Mouse (Mus musculus) intestine, embryonic 15.5 days (tissue): ENCODE measurements around the gene Ttc39a. TPM values are rescaled to one million over a fixed set of nuclear protein-coding genes. Genes with fewer than 3 reads are reported as not detected.

Experiments used
- ATAC-seq: fragments of 200-750 bp; cut with Nextera tagmentation; 2 replicates; pipeline ENCODE4 v1.8.0; 2017; ENCODE audit warnings: moderate TSS enrichment, moderate library complexity
- H3K27ac ChIP-seq: fragments of 300-500 bp; sonication (generic); 2 replicates; pipeline ENCODE4 v1.5.1; 2015; ENCODE audit warnings: mild to moderate bottlenecking, inconsistent platforms
- H3K27me3 ChIP-seq: fragments of 300-500 bp; sonication (generic); replicated peaks from 2 replicates; pipeline ENCODE4 v1.6.1; 2015; ENCODE audit warnings: inconsistent platforms
- H3K36me3 ChIP-seq: fragments of 300-500 bp; sonication (generic); 2 replicates; pipeline ENCODE4 v1.6.1; 2015; ENCODE audit warnings: inconsistent platforms
- H3K4me1 ChIP-seq: fragments of 300-500 bp; sonication (generic); replicated peaks from 2 replicates; pipeline ENCODE4 v1.6.1; 2015; ENCODE audit warnings: inconsistent platforms
- H3K4me2 ChIP-seq: fragments of 300-500 bp; sonication (generic); replicated peaks from 2 replicates; pipeline ENCODE4 v1.6.1; 2015; ENCODE audit warnings: mild to moderate bottlenecking, inconsistent platforms
- H3K4me3 ChIP-seq: fragments of 300-500 bp; sonication (generic); replicated peaks from 2 replicates; pipeline ENCODE4 v1.5.1; 2015; ENCODE audit warnings: inconsistent platforms
- H3K9ac ChIP-seq: fragments of 300-500 bp; sonication (generic); 2 replicates; pipeline ENCODE4 v1.6.1; 2015; ENCODE audit warnings: inconsistent platforms
- H3K9me3 ChIP-seq: fragments of 300-500 bp; sonication (generic); 2 replicates; pipeline ENCODE4 v1.6.1; 2016; ENCODE audit warnings: inconsistent platforms
- WGBS: fragments of 180-500 bp; shearing (Covaris S2); methylation state at CpG from one replicate; pipeline ENCODE4 v1.1.7; 2015; 5-methylcytosine and 5-hydroxymethylcytosine counted together
- polyA plus RNA-seq: library from polyadenylated mRNA; unstranded; fragments of >200 nt; fragmentation: Nextera tagmentation; extraction: Ambion mirVana; gene quantifications from 2 replicates; pipeline ENCODE4 v1.2.1, GENCODE M21; 2015

The Ttc39a gene
- polyA plus RNA-seq, 1 experiment from 2014 or later, result 17.0 TPM

- no peak overlapping the region for H3K4me2 ChIP-seq
- H3K4me1 ChIP-seq, result 0 out of 2 replicates have a peak, but pooled peaks cover 5% of the 10 kb centered on the region
- H3K27me3 ChIP-seq, result no peaks in the 10 kb centered on the region
- H3K9me3 ChIP-seq, result no peaks in the 10 kb centered on the region
- 64% methylated on average over 2 of the region's 2 CpGs for WGBS
- H3K4me3 ChIP-seq, result no peak overlapping the region
- H3K36me3 ChIP-seq, result no peaks in the 10 kb centered on the region
- H3K27ac ChIP-seq, result no peak overlapping the region
- ATAC-seq, result no peak
- H3K9ac ChIP-seq, result no peak overlapping the region
Measured at GRCm38 (mm10) chr4:109423438-109423837, 17.0 kb downstream of the Ttc39a start.

- 54% methylated on average over 1 of the region's 1 CpGs for WGBS
- Histone ChIP-seq H3K27me3 (no peaks in the 10 kb centered on the region), H3K4me2 (no peak overlapping the region), H3K9me3 (no peaks in the 10 kb centered on the region), H3K4me3 (no peak overlapping the region), H3K9ac (no peak overlapping the region), H3K36me3 (no peaks in the 10 kb centered on the region), H3K4me1 (no peaks in the 10 kb centered on the region; the same call in 1 of the 2 replicates), H3K27ac (no peak overlapping the region)
- ATAC-seq, result no peak
Measured at GRCm38 (mm10) chr4:109427058-109427457, 20.6 kb downstream of the Ttc39a start.

- Histone ChIP-seq H3K27me3 (no peaks in the 10 kb centered on the region), H3K36me3 (no peaks in the 10 kb centered on the region), H3K4me1 (peaks cover 3% of the 10 kb centered on the region; the same call in 1 of the 2 replicates), H3K9ac (no peak overlapping the region), H3K27ac (no peak overlapping the region), H3K9me3 (no peaks in the 10 kb centered on the region), H3K4me3 (no peak overlapping the region), H3K4me2 (no peak overlapping the region)
- WGBS, result 88% methylated on average over 7 of the region's 7 CpGs
- ATAC-seq, result peak; percentile 24; the same call in 1 of the 2 replicates
Measured at GRCm38 (mm10) chr4:109430250-109430649, 23.8 kb downstream of the Ttc39a start.

DNA sequence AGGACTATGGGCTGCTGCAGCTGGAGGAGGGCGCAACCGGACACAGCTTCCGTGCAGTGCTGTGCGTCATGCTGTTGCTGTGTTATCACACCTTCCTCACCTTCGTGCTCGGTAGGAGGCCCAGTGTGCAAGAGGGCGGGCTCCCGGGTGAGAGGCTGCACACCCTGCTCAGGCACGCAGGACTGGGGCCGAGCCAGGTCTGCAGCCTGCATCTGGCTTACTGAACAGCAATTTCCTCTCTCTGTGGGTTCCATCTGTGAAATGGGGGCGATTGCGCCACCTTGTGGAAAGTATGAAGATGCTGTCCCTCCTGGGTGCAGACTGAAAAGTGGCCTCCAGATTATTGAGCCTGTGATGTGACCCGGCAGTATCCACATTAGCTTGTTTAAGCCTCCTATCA lies 24.4 kb downstream of the Ttc39a start:
- no peak overlapping the region for H3K4me3 ChIP-seq
- no peak overlapping the region for H3K27ac ChIP-seq
- H3K4me1 ChIP-seq, result peaks cover 3% of the 10 kb centered on the region; the same call in 1 of the 2 replicates
- no peaks in the 10 kb centered on the region for H3K9me3 ChIP-seq
- 35% methylated on average over 13 of the region's 13 CpGs for WGBS
- no peak overlapping the region for H3K9ac ChIP-seq
- ATAC-seq, result peak; percentile 92
- no peaks in the 10 kb centered on the region for H3K36me3 ChIP-seq
- no peak overlapping the region for H3K4me2 ChIP-seq
- H3K27me3 ChIP-seq, result no peaks in the 10 kb centered on the region

DNA sequence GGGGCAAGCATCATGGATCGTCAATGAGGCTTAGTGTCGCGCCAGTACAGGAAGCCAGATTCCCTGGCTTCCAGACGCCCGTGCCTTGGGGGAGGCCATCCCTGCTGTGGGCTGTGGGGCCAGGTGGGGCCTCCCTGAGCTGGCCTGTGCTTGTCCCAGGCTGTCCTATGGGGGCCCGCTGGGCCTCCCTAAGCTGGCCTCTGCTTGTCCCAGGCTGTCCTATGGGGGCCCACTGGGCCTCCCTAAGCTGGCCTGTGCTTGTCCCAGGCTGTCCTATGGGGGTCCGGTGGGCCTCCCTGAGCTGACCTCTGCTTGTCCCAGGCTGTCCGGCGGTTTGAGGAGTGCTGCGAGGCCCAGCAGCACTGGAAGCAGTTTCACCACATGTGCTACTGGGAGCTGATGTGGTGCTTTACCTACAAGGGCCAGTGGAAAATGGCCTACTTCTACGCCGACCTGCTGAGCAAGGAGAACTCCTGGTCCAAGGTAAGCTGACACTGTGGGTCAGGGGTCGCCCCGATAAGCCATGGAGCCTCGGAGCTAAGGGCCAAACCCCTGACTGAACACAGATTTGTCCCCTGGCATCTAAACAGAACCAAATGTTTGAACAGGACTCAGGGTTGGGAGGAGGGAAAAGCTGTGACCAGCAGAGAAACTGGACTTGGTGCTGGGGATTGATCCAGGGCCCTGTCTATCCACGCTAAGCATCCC lies 26.4 kb downstream of the Ttc39a start:
- no peak for ATAC-seq
- H3K27me3 ChIP-seq, result no peaks in the 10 kb centered on the region
- 68% methylated on average over 16 of the region's 16 CpGs for WGBS
- no peak overlapping the region for H3K27ac ChIP-seq
- no peak overlapping the region for H3K4me3 ChIP-seq
- H3K4me1 ChIP-seq, result peaks cover 3% of the 10 kb centered on the region; the same call in 1 of the 2 replicates
- H3K4me2 ChIP-seq, result no peak overlapping the region
- H3K9ac ChIP-seq, result no peak overlapping the region; the same call in 1 of the 2 replicates
- no peaks in the 10 kb centered on the region for H3K9me3 ChIP-seq
- no peaks in the 10 kb centered on the region for H3K36me3 ChIP-seq

- Histone ChIP-seq H3K9ac (no peak overlapping the region), H3K4me3 (no peak overlapping the region), H3K4me2 (no peak overlapping the region), H3K9me3 (no peaks in the 10 kb centered on the region), H3K27me3 (no peaks in the 10 kb centered on the region), H3K36me3 (no peaks in the 10 kb centered on the region), H3K4me1 (peaks cover 3% of the 10 kb centered on the region; the same call in 1 of the 2 replicates), H3K27ac (no peak overlapping the region)
- no peak for ATAC-seq
- WGBS, result 65% methylated on average over 6 of the region's 6 CpGs
Measured at GRCm38 (mm10) chr4:109433641-109434040, 27.2 kb downstream of the Ttc39a start.

- Histone ChIP-seq H3K27ac (no peak overlapping the region), H3K4me2 (no peak overlapping the region), H3K4me1 (peaks cover 3% of the 10 kb centered on the region; the same call in 1 of the 2 replicates), H3K4me3 (no peak overlapping the region), H3K36me3 (no peaks in the 10 kb centered on the region), H3K9me3 (no peaks in the 10 kb centered on the region), H3K9ac (no peak overlapping the region), H3K27me3 (no peaks in the 10 kb centered on the region)
- no peak for ATAC-seq
- WGBS, result 94% methylated on average over 1 of the region's 1 CpGs
Measured at GRCm38 (mm10) chr4:109434256-109434655, 27.8 kb downstream of the Ttc39a start.

DNA sequence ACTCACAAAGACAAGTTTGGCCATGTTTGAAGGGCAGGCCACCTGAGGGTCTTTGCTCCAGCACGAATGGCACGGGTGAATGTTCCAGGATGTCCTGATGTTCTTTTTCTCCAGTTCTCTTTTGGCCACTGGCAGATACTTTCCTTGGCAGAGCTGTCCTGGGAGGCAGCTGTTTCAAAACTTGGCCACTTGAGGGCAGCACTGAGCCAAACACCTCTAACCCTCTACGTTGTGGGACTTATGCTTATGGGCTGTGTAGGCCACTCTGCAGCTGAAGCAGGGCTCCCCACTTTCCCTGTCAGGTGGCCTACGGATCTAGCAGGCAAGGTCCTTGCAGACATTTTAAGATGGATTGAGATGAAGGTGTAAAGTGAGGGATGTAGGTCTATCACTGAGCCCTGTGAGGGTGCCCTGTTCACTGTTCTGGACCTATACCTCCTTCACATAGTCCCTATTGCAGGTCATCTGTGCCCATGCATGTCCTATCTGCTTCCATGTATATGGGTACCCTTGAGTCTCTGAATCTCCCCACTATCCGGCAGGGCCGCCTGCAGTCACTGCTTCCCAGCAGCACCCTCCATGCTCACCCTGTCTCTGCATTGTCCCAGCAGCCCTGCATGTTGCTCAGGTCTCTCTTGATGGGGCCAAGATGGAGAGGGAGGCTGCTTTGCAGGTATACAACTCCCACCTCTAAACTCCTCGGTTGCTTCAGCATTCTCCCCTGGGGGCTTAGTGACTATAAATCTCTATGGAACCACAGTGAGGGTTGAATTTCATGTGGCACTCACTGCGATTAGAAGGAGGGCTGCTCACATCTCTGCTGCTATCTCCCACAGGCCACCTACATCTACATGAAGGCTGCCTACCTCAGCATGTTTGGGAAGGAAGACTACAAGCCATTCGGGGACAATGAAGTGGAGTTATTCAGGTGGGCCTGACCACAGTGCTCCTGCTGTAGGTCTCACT lies 31.8 kb downstream of the Ttc39a start:
- Histone ChIP-seq H3K27ac (no peak overlapping the region), H3K9me3 (no peaks in the 10 kb centered on the region), H3K4me1 (no peaks in the 10 kb centered on the region), H3K4me3 (no peak overlapping the region), H3K36me3 (no peaks in the 10 kb centered on the region), H3K4me2 (no peak overlapping the region), H3K9ac (no peak overlapping the region), H3K27me3 (no peaks in the 10 kb centered on the region)
- peak; percentile 81 for ATAC-seq
- 56% methylated on average over 9 of the region's 9 CpGs for WGBS

DNA sequence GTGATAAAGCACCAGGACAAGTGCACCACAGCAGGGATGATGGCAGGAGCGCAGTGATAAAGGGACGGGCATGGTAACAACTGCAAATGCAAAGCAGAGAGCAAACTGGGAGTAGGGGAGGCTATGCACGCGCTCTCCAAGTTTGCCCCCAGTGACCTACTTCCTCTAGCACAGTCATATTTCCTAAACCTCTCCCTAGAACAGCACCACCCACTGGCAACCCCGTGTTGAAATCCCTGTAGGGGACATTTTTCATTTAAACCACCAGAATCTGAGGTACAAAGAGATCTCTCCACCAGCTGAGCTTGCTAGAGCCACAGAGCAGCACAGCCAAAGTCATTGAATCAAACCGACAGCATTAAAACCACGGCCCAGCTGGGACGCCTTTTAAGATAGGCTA lies 32.7 kb downstream of the Ttc39a start:
- WGBS, result 79% methylated on average over 8 of the region's 8 CpGs
- no peak overlapping the region for H3K9ac ChIP-seq
- no peaks in the 10 kb centered on the region for H3K9me3 ChIP-seq
- H3K27me3 ChIP-seq, result no peaks in the 10 kb centered on the region
- H3K4me3 ChIP-seq, result no peak overlapping the region
- H3K36me3 ChIP-seq, result no peaks in the 10 kb centered on the region
- H3K4me1 ChIP-seq, result no peaks in the 10 kb centered on the region
- no peak overlapping the region for H3K27ac ChIP-seq
- H3K4me2 ChIP-seq, result no peak overlapping the region
- ATAC-seq, result no peak

DNA sequence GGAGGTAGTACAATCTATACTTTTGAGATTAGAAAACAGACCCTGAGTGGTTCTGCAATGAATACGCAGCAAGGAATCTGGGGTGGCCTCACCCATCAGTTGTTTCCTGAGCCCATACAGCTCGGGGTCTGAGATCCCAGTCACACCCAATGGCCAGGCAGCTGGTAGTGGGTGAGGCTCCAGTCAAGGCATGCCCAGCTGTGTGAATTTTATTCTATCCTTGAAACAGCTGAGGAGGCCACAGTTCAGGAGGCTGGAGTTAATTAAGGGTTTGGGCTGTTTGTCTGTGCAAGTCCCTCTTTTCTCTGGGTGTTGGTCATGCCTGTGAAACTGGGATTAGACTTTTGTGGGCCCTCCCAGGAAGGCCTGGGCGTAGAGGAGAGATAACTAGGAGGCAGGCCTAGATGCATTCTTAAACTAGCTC lies 33.4 kb downstream of the Ttc39a start:
- peak; percentile 35; the same call in 1 of the 2 replicates for ATAC-seq
- 79% methylated on average over 3 of the region's 3 CpGs for WGBS
- no peak overlapping the region for H3K9ac ChIP-seq
- no peaks in the 10 kb centered on the region for H3K27me3 ChIP-seq
- no peaks in the 10 kb centered on the region for H3K4me1 ChIP-seq
- no peaks in the 10 kb centered on the region for H3K9me3 ChIP-seq
- no peaks in the 10 kb centered on the region for H3K36me3 ChIP-seq
- H3K4me3 ChIP-seq, result no peak overlapping the region
- no peak overlapping the region for H3K27ac ChIP-seq
- H3K4me2 ChIP-seq, result no peak overlapping the region

DNA sequence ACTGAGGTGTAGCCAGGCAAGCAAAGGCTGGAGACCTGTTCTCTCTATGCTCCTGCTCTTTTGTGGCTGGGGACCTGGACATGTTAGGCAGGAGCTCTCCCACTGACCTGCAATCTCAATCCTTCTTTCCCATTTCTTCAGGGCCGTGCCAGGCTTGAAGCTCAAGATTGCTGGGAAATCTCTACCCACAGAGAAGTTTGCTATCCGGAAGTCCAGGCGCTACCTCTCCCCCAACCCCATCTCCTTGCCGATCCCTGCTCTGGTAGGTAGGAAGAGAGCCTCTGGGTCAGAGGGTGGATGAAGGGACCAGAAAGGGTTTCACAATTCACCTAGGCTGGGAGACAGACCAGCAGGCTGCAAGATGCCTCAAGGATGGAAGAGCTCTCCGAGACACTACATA lies 34.0 kb downstream of the Ttc39a start:
- H3K9me3 ChIP-seq, result no peaks in the 10 kb centered on the region
- H3K36me3 ChIP-seq, result no peaks in the 10 kb centered on the region
- no peak overlapping the region for H3K4me3 ChIP-seq
- no peak overlapping the region for H3K4me2 ChIP-seq
- no peak overlapping the region for H3K9ac ChIP-seq
- ATAC-seq, result no peak
- WGBS, result 92% methylated on average over 5 of the region's 5 CpGs
- H3K27ac ChIP-seq, result no peak overlapping the region
- no peaks in the 10 kb centered on the region for H3K27me3 ChIP-seq
- no peaks in the 10 kb centered on the region for H3K4me1 ChIP-seq

GRCm38 (mm10) chr4:109441000-109441399 lies 34.6 kb downstream of the Ttc39a start:
- 90% methylated on average over 3 of the region's 3 CpGs for WGBS
- ATAC-seq, result no peak
- Histone ChIP-seq H3K27me3 (no peaks in the 10 kb centered on the region), H3K4me2 (no peak overlapping the region), H3K4me3 (no peak overlapping the region), H3K36me3 (no peaks in the 10 kb centered on the region), H3K4me1 (no peaks in the 10 kb centered on the region), H3K9me3 (no peaks in the 10 kb centered on the region), H3K9ac (no peak overlapping the region), H3K27ac (no peak overlapping the region)
